Mouse (Mus musculus) CH12.LX (cell line): ENCODE results near the gene Rps27rt. TPM values are rescaled to one million over a fixed set of nuclear protein-coding genes. Genes with fewer than 3 reads are reported as not detected.

Source experiments
- DNase-seq: peaks from one replicate; pipeline ENCODE4 v3.0.0-alpha.2; 2013; ENCODE audit errors: extremely low read depth
- H3K27ac ChIP-seq: 2 replicates; pipeline ENCODE4 v1.5.1; 2012; ENCODE audit warnings: low read depth, mild to moderate bottlenecking, control low read depth, moderate library complexity; ENCODE audit not compliant: insufficient read depth
- H3K27me3 ChIP-seq: replicated peaks from 2 replicates; pipeline ENCODE3; 2012; ENCODE audit warnings: inconsistent platforms
- H3K36me3 ChIP-seq, 2 experiments: replicated peaks in 1 of 2; 2 replicates each; pipeline versions ENCODE3 to v1.6.1; 2012; ENCODE audit warnings: inconsistent platforms in 1 of 2, low read length in 1 of 2, mild to moderate bottlenecking in 1 of 2, mixed read lengths in 1 of 2, moderate library complexity in 1 of 2; ENCODE audit not compliant: control insufficient read depth in 1 of 2, insufficient read depth in 1 of 2
- H3K4me1 ChIP-seq, 2 experiments: 2 replicates each; pipeline ENCODE4 v1.6.1; 2012; ENCODE audit warnings: inconsistent platforms in 1 of 2, moderate library complexity in 1 of 2; ENCODE audit not compliant: insufficient read depth in 2 of 2, control insufficient read depth in 1 of 2
- H3K4me2 ChIP-seq: 2 replicates; pipeline ENCODE4 v1.6.1; 2012; ENCODE audit warnings: low read depth, mild to moderate bottlenecking, control low read depth; ENCODE audit not compliant: poor library complexity, insufficient read depth, severe bottlenecking
- H3K4me3 ChIP-seq, 3 experiments: fragments of 150-350 bp in 1 of 3; sonication (generic) in 1 of 3; replicated peaks in 1 of 3; 2 replicates each; pipeline versions ENCODE3 to v1.5.1; 2011 to 2012; ENCODE audit warnings: low read depth in 2 of 3, low read length in 2 of 3, mild to moderate bottlenecking in 2 of 3, moderate library complexity in 2 of 3, control low read depth in 1 of 3, improper control_type of control experiment in 1 of 3, inconsistent platforms in 1 of 3, mixed read lengths in 1 of 3; ENCODE audit not compliant: poor library complexity in 1 of 3
- H3K79me2 ChIP-seq: replicated peaks from 2 replicates; pipeline ENCODE4 v1.6.1; 2012; ENCODE audit warnings: mild to moderate bottlenecking, moderate library complexity; ENCODE audit not compliant: control insufficient read depth, poor library complexity, insufficient read depth, severe bottlenecking; ENCODE audit errors: extremely low read depth
- H3K9ac ChIP-seq: 2 replicates; pipeline ENCODE4 v1.6.1; 2012; ENCODE audit warnings: low read depth, mild to moderate bottlenecking, control low read depth, moderate library complexity; ENCODE audit not compliant: insufficient read depth
- H3K9me3 ChIP-seq: replicated peaks from 2 replicates; pipeline ENCODE3; 2012; ENCODE audit warnings: low read length, inconsistent platforms, mixed read lengths
- BHLHE40 ChIP-seq: IDR thresholded peaks from 2 replicates; pipeline ENCODE4 v1.6.1; 2011; ENCODE audit warnings: mild to moderate bottlenecking, low read depth, low read length, improper control_type of control experiment
- CHD1 ChIP-seq: IDR thresholded peaks from 2 replicates; pipeline ENCODE4 v1.6.1; 2012; ENCODE audit warnings: low read depth, low read length, improper control_type of control experiment, inconsistent platforms
- CTCF ChIP-seq, 2 experiments: IDR thresholded peaks in 1 of 2; conservative IDR thresholded peaks in 1 of 2; 2 replicates each; pipeline ENCODE4 v1.5.1; 2011 to 2012; ENCODE audit warnings: low read depth in 2 of 2, low read length in 2 of 2, improper control_type of control experiment in 1 of 2, inconsistent platforms in 1 of 2, mild to moderate bottlenecking in 1 of 2, moderate library complexity in 1 of 2
- E2F4 ChIP-seq: IDR thresholded peaks from 2 replicates; pipeline ENCODE4 v1.6.1; 2011; ENCODE audit warnings: low read depth, low read length, improper control_type of control experiment; ENCODE audit not compliant: insufficient replicate concordance
- ELF1 ChIP-seq: IDR thresholded peaks from 2 replicates; pipeline ENCODE4 v1.6.1; 2014; ENCODE audit warnings: low read depth, mild to moderate bottlenecking, inconsistent platforms, low read length, improper control_type of control experiment
- EP300 ChIP-seq: IDR thresholded peaks from 2 replicates; pipeline ENCODE4 v1.6.1; 2011; ENCODE audit warnings: low read length, improper control_type of control experiment
- GABPA ChIP-seq: IDR thresholded peaks from 2 replicates; pipeline ENCODE4 v1.6.1; 2012; ENCODE audit warnings: low read depth, low read length, improper control_type of control experiment, inconsistent platforms; ENCODE audit not compliant: insufficient replicate concordance
- HCFC1 ChIP-seq: IDR thresholded peaks from 2 replicates; pipeline ENCODE4 v1.6.1; 2012; ENCODE audit warnings: low read depth, mild to moderate bottlenecking, inconsistent platforms, low read length, improper control_type of control experiment
- IRF4 ChIP-seq: IDR thresholded peaks from 2 replicates; pipeline ENCODE4 v1.6.1; 2014; ENCODE audit warnings: low read depth, mild to moderate bottlenecking, inconsistent platforms, low read length, improper control_type of control experiment
- JUN ChIP-seq: IDR thresholded peaks from 2 replicates; pipeline ENCODE4 v1.6.1; 2011; ENCODE audit warnings: low read depth, mild to moderate bottlenecking, low read length, improper control_type of control experiment, moderate library complexity; ENCODE audit not compliant: insufficient read depth
- JUND ChIP-seq: conservative IDR thresholded peaks from 2 replicates; pipeline ENCODE4 v1.6.1; 2011; ENCODE audit warnings: low read depth, low read length, improper control_type of control experiment
- KAT2A ChIP-seq: IDR thresholded peaks from 2 replicates; pipeline ENCODE4 v1.6.1; 2012; ENCODE audit warnings: low read length, improper control_type of control experiment, inconsistent platforms; ENCODE audit not compliant: insufficient replicate concordance
- MAZ ChIP-seq: IDR thresholded peaks from 2 replicates; pipeline ENCODE4 v1.6.1; 2012; ENCODE audit warnings: low read depth, mild to moderate bottlenecking, inconsistent platforms, low read length, improper control_type of control experiment, moderate library complexity
- MXI1 ChIP-seq: IDR thresholded peaks from 2 replicates; pipeline ENCODE4 v1.6.1; 2011; ENCODE audit warnings: mild to moderate bottlenecking, low read depth, low read length, improper control_type of control experiment
- MYC ChIP-seq: IDR thresholded peaks from 2 replicates; pipeline ENCODE4 v1.6.1; 2011; ENCODE audit warnings: low read depth, mild to moderate bottlenecking, improper control_type of control experiment, low read length
- NELFE ChIP-seq: IDR thresholded peaks from 2 replicates; pipeline ENCODE4 v1.6.1; 2011; ENCODE audit warnings: low read depth, low read length, improper control_type of control experiment
- POLR2A ChIP-seq: IDR thresholded peaks from 2 replicates; pipeline ENCODE4 v1.6.1; 2011; ENCODE audit warnings: low read depth, mild to moderate bottlenecking, improper control_type of control experiment, low read length
- POLR2AphosphoS2 ChIP-seq: IDR thresholded peaks from 2 replicates; pipeline ENCODE4 v1.6.1; 2011; ENCODE audit warnings: low read depth, low read length, improper control_type of control experiment
- RAD21 ChIP-seq: IDR thresholded peaks from 2 replicates; pipeline ENCODE4 v1.6.1; 2011; ENCODE audit warnings: low read depth, mild to moderate bottlenecking, low read length, improper control_type of control experiment, moderate library complexity
- RCOR1 ChIP-seq: conservative IDR thresholded peaks from 2 replicates; pipeline ENCODE4 v1.6.1; 2012; ENCODE audit warnings: low read depth, mild to moderate bottlenecking, inconsistent platforms, low read length, improper control_type of control experiment
- SIN3A ChIP-seq: IDR thresholded peaks from 2 replicates; pipeline ENCODE4 v1.6.1; 2012; ENCODE audit warnings: low read length, improper control_type of control experiment, inconsistent platforms
- SMC3 ChIP-seq: IDR thresholded peaks from 2 replicates; pipeline ENCODE4 v1.6.1; 2011; ENCODE audit warnings: low read depth, low read length, improper control_type of control experiment
- TBP ChIP-seq: conservative IDR thresholded peaks from 2 replicates; pipeline ENCODE4 v1.6.1; 2011; ENCODE audit warnings: low read depth, low read length, improper control_type of control experiment
- TCF12 ChIP-seq: IDR thresholded peaks from 2 replicates; pipeline ENCODE4 v1.6.1; 2014; ENCODE audit warnings: low read depth, mild to moderate bottlenecking, inconsistent platforms, low read length, improper control_type of control experiment
- USF2 ChIP-seq: conservative IDR thresholded peaks from 2 replicates; pipeline ENCODE4 v1.6.1; 2011; ENCODE audit warnings: low read depth, low read length, improper control_type of control experiment
- ZC3H11A ChIP-seq: IDR thresholded peaks from 2 replicates; pipeline ENCODE4 v1.6.1; 2012; ENCODE audit warnings: low read depth, mild to moderate bottlenecking, inconsistent platforms, low read length, improper control_type of control experiment
- ZKSCAN1 ChIP-seq: IDR thresholded peaks from 2 replicates; pipeline ENCODE4 v1.6.1; 2012; ENCODE audit warnings: low read depth, inconsistent platforms, low read length, improper control_type of control experiment, borderline replicate concordance
- ZNF384 ChIP-seq: IDR thresholded peaks from 2 replicates; pipeline ENCODE4 v1.6.1; 2012; ENCODE audit warnings: low read depth, low read length, improper control_type of control experiment, inconsistent platforms
- dilution Hi-C: fragments of 300-500 bp; cut with MboI; formaldehyde crosslinking; loops from 2 replicates; pipeline ENCODE4 v1.14.3; 2020; ENCODE audit warnings: low sequenced_read_pairs; ENCODE audit not compliant: extremely low pct_unique_long_range_greater_than_20kb, extremely low pct_ligation_motif_present
- in situ Hi-C: fragments of 300-500 bp; cut with MboI; formaldehyde crosslinking; loops from 3 replicates; pipeline ENCODE4 v1.14.3; 2019; ENCODE audit warnings: low sequenced_read_pairs, low pct_ligation_motif_present, low pct_unique_long_range_greater_than_20kb, mixed read lengths
- polyA plus RNA-seq: library from polyadenylated mRNA; unstranded; fragments of >175 nt; gene quantifications from 2 replicates; pipeline ENCODE4 v1.2.1, GENCODE M21; 2012; ENCODE audit warnings: low read depth; ENCODE audit not compliant: insufficient read length
- total RNA-seq, 2 experiments: library from RNA; depleted of rRNA; stranded (reverse); fragments of 300-350 nt in 1 of 2; fragments of >200 nt in 1 of 2; gene quantifications; 2 replicates each; pipeline ENCODE4 v1.2.3; 2012 to 2014

Rps27rt gene
- total and polyA plus RNA-seq, 3 experiments: 107 to 455 (median 180) TPM

DNA sequence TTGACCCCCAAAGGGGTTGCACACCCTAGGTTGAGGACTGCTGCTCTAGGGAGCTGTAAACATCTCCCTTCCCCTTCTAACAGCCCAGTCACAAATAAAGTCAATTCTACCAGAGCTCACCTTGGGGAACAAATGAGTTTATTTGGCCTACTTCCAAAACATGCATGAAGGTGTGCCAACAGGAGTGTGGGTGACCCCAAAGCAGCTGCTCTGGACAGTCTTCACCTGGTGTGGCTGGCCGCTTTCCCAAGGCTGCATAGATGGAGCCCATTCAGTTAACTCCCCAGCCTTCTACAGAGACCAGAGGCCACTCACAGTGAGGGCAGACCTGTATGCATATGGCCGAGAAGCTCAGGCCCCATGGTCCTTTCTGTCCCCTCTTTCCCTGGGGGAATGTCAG lies 38.9 kb upstream of the Rps27rt start:
- in situ Hi-C loops (no loop called here), dilution Hi-C loops (no loop called here)
- Histone ChIP-seq H3K27ac (no peak overlapping the region), H3K9ac (no peak overlapping the region), H3K79me2 (no peaks in the 10 kb centered on the region), H3K36me3 (no peaks in the 10 kb centered on the region), H3K4me1 (no peaks in the 10 kb centered on the region), H3K4me3 (no peak overlapping the region), H3K27me3 (no peaks in the 10 kb centered on the region), H3K9me3 (no peaks in the 10 kb centered on the region), H3K4me2 (no peak overlapping the region)
- DNase-seq: no peak
- no peak for TF ChIP-seq HCFC1
- TF ChIP-seq KAT2A: no peak
- TF ChIP-seq ZKSCAN1: no peak
- TF ChIP-seq ZC3H11A: no peak
- TF ChIP-seq USF2: no peak
- TF ChIP-seq BHLHE40: no peak
- TF ChIP-seq RCOR1: no peak
- TF ChIP-seq ELF1: no peak
- no peak for TF ChIP-seq TCF12
- no peak for TF ChIP-seq E2F4
- TF ChIP-seq EP300: no peak
- no peak for TF ChIP-seq CHD1
- no peak for TF ChIP-seq ZNF384
- no peak for TF ChIP-seq CTCF (conservative IDR thresholded peaks at IDR 0.05 in 1 of 2, IDR thresholded peaks at IDR 0.05 in 1 of 2; ENCODE audit: low read depth in 2 of 2, low read length in 2 of 2)
- TF ChIP-seq POLR2A: no peak

DNA sequence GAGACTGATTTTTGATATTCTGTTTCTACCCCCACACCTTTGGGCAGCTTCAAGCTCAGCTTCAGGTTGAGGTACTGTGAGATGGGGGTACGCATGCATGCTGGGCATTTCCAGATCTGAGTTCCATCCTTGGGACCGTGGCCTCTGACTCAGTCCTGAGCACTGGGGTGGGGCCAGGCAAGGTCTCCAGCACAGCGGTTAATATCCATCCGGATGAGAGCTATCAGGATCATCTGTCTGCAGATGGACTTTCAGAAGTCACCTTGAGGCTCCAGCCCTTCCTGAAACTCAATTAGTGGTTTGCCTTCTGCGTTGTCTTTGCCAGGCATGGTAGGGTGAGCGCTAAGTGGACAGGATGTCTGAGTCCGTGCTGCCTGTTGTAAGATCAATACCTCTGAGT lies 37.6 kb upstream of the Rps27rt start:
- Histone ChIP-seq H3K27ac (no peak overlapping the region), H3K4me1 (no peaks in the 10 kb centered on the region), H3K4me3 (no peak overlapping the region), H3K9ac (no peak overlapping the region), H3K4me2 (no peak overlapping the region), H3K27me3 (no peaks in the 10 kb centered on the region), H3K79me2 (no peaks in the 10 kb centered on the region), H3K9me3 (peaks cover 6% of the 10 kb centered on the region), H3K36me3 (no peaks in the 10 kb centered on the region)
- in situ Hi-C loops (no loop called here), dilution Hi-C loops (no loop called here)
- TF ChIP-seq RAD21 (no peak), ELF1 (no peak), E2F4 (no peak), SIN3A (no peak), HCFC1 (no peak), CTCF (conservative IDR thresholded peaks at IDR 0.05 in 1 of 2, IDR thresholded peaks at IDR 0.05 in 1 of 2; ENCODE audit: low read depth in 2 of 2, low read length in 2 of 2) (no peak), NELFE (no peak), KAT2A (no peak), BHLHE40 (no peak), JUN (no peak), MXI1 (no peak), IRF4 (no peak), MYC (no peak), TBP (no peak), SMC3 (no peak), MAZ (no peak), POLR2AphosphoS2 (no peak), GABPA (no peak), JUND (no peak)
- DNase-seq: no peak
